Mouse (Mus musculus) liver (tissue): Measurements from ENCODE around the gene Ddn.
A peak's percentile ranks its signal among the peaks of the same experiment; 100 is the strongest.
"Not testable (repeated sequence)": the region's sequence is repeated elsewhere in the genome, so short reads cannot be mapped to it uniquely, and the experiment has no call there.

Experiments
- DNase-seq: peaks from one replicate; pipeline ENCODE4 v3.0.0-alpha.2; 2020; ENCODE audit warnings: mixed read lengths

The Ddn gene

DNA sequence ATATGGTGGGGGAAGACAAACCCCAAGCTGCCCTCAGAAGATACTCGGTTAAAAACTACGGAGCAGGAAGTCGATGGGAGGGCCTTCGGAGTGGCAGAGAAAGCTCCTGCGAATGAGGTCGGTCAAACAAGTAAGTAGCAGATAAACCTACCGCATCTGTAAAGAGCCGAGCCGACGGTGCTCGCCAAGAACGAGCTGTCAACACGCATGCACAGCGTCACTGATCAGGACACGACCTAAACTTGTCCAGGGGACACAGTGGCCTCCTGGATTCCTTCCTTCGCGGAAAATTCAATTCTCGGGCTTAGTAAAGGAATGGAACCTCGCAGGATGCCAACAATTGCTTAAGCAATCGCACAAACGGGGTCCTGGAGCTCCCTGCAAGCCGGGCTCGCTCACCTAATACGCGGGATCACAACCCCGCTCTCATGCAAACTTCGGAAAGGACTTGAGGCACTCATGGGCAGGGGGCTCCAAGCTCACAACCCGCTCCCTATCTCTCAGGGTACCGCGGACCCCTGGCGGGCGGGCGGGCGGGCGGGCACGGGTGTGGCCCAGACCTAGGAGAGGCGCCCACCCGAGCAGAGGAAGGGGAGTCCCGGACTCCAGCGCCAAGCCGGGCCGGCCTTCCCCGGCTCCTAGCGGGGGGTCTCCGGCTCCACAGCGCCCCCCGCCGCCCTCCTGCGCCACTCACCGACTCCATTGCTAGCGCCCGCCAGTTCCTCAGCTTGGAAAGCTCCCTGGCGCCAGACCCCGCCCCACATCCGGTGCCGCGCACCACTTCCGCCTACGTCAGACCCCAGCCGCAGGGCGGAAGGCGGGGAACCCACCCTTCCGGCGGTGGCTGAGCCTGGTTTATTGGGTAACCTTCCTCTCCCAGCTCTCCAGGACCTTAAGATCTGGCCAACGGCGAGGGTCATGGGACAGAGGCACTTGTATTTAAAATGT, 21.7 kb upstream of the Ddn start, which contains the start of gene Prkag1:
Gene Prkag1 (minus strand): TSS at position 786 of the 948 bp plus-strand sequence.
- DNase-seq, result peak; percentile 97

DNA sequence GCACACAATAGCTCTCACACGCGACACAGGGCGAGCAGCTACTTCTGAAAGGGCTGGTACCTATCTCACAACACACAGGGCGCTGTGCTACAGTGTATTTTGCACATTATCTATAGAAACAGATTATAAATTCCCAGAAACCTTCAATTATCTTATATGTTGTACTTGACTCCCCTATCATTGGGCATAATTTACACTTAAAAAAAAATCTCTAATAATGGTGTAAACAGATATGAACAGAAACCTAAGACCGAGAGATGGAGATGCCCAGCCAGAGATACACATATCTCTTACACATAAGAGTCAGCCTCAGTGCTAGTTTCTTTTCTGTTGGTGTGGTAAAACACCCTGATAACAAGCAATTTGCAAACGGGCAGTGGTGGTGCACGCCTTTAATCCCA, 18.3 kb upstream of the Ddn start:
- DNase-seq, result peak; percentile 67

DNA sequence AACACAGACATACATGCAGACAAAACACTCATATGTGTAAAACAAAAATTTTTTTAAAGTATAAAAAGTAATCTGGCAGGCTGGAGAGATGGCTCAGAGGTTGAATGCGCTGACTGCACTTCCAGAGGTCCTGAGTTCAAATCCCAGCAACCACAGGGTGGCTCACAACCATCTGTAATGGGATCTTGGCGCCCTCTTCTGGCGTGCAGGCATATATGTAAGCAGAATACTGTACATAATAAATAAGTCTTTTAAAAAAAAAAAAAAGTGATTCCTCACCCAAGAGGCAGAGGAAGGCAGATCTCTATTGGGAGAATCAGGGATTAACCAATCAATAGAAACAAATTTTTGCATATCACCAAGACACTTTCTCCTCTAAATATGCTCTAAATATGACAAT, 14.1 kb upstream of the Ddn start:
- no peak for DNase-seq

DNA sequence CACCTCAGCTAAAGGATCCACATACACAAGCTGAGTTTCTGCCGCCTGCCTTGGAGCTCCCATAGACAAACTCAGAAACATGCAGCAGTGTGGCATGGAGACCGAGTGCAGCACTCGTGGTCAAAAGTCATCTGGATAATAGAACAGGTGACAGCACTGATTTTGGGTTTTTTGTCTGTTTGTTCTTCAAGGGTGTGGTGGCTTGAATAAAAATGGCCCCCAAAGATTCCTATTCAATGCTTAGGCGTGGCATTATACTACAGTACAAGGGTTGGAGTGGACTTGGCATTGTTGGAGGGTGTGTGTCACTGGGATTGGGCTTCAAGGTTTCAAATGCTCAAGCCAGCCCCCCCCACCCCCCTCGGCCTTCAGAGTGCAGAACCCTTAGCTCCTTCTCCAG, 12.9 kb upstream of the Ddn start:
- DNase-seq, result no peak

DNA sequence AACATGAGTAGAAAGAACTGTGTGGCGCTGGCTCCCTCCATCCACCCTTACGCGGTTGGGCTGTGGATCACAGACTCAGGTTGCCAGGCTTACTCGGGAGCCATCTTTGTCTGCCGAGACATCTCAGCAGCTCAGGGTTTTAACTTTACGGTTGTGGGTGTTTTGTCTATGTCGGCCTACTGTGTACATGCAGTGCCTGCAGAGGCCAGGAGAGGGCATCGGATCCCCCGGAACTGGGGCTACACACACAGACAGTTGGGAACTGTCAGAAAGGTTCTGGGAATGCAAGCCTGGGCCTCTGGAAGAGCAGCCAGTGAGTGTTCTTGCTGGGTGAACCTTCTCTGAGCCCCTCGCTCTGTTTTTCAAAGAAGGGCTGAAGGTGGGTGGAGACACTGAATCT, 12.1 kb upstream of the Ddn start:
- peak; percentile 53 for DNase-seq

DNA sequence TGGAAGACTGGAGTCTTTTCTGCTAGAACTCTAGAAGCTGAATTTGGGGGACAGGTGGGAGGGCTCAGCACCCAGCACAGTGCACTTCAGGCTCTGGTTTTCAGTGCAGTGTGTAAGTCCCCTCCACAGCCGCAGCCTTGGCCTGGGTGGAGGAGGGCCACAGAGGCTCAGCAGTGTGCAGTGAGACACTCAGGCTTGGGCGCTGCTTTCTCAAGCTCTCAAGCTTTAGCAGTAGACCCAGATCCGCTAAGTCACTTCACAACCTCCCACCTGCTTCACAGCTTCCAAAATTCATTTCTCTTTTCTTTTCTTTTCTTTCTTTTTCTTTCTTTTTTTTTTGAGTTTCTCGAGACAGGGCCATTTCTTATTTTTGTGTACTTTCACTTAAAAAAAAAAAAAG, 11.6 kb upstream of the Ddn start:
- no peak for DNase-seq

DNA sequence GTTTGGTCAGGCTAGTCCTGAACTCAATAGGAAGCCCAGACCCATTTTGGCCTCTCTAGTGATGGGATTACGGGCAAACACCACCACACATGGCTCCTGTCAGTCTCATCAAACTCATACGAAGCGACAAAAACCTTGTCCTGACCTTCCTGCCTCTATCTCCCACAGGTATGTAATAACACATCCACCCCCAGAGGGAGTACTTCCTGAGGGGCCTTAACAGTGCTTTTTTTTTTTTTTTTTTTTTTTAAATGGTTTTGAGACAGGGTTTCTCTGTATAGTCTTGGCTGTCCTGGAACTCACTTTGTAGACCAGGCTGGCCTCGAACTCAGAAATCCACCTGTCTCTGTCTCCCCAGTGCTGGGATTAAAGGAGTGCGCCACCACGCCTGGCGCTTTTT, 8.9 kb upstream of the Ddn start:
- DNase-seq, result no peak

DNA sequence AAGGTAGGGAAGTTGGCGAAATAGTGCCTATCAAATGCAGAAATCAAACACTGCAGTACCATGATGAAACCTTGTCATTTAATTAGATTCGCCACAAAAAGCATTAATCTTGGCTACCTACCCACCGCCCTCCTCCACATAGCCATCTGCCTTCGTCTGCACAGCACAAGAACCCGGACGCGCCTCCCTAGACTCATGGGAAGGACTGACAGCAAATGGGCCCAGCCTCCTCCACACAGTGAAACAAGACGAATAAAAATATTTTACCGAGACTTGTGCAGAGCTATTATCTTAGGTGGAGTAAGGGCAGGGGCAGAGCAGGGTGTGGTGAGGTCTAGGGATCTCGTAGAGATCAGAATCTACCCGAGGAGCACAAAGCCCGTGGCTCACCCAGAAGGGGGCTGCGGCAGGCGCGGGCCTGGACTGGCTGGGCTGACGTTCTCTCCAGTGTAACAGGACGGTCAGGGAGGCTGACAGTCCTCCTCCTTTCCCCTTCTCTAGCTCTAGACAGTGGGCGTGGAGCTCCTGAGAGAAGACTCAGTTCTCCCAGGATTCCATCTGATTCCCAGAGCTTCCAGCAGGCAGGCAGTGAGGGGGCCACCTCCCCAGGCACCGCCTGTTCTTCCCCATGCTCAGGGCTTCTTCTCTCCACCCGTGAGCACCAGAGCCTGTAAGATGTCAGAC, 3.6 kb upstream of the Ddn start:
- DNase-seq, result no peak

DNA sequence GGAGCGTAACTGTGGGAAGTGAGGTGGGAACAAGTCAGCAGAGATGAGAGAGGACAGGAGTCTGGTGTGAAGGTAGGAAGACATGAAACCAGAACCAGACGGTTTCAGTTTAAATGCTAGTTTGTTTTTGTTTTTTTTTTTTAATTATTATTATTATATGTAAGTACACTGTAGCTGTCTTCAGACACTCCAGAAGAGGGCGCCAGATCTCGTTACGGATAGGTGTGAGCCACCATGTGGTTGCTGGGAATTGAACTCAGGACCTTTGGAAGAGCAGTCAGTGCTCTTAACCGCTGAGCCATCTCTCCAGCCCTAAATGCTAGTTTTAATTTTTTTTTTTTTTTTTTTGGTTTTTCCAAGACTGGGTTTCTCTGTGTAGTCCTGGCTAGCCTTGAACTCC, 922 bp upstream of the Ddn start:
- DNase-seq, result not testable (repeated sequence)

DNA sequence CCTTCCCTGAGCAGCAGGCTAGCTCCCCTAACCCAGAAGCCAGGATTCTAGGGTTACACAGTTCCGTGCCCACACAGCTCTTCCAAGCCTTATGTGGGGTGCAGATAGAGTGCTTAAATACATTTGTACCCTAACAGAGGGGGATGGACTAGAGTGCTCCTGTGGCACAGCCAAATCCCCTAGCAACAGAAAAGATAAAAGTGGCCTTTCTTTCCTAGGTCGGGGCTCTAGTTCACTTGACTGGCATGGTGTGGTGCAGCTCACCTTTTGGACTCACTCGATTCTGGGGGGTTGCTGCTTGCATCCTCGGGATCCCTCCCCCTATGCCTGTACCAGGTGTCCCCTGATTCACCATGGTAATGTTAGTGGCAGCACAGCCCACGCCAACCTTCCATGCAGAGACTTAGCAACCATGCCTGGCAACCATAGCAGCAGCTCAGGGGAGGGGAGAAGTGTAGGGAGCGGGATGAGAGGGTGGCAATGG, 597 bp downstream of the Ddn start:
- DNase-seq, result no peak

DNA sequence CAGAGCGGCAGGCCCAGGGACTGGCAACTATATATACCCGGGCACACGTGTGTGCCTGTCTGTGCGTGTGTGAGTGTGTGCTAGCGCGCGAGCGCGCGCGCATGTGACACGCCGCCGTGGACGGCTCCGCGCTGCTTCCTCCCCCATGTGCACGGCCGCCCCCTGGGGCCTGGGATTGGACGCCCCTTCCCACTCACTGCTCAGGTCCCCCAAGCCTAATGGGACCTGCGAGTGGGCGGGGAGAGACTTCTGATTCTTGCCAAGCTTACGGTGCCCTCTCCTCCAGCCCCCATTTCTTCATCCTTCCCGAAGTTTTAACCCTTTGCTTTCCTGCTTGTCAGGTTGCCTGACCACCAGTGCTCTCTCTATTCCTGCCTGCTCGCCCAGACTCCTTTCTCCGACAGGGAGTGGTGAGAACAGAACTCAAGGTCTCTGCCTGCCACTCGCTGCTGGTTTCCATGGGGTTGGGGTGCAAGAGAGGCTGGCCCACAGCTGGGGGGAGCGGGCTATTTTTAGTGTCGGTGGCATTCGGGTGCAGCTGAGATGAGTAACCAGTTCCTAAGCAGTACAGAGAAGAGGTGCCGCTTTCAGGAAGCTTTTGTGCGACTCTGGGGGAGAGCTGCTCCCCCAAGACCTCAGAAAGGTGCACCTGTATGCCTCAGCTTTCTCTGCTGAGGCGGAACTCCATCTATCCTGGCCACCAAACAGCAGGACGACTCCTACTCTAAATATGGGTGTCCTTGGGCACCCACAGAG, 1.2 kb downstream of the Ddn start:
- no peak for DNase-seq

DNA sequence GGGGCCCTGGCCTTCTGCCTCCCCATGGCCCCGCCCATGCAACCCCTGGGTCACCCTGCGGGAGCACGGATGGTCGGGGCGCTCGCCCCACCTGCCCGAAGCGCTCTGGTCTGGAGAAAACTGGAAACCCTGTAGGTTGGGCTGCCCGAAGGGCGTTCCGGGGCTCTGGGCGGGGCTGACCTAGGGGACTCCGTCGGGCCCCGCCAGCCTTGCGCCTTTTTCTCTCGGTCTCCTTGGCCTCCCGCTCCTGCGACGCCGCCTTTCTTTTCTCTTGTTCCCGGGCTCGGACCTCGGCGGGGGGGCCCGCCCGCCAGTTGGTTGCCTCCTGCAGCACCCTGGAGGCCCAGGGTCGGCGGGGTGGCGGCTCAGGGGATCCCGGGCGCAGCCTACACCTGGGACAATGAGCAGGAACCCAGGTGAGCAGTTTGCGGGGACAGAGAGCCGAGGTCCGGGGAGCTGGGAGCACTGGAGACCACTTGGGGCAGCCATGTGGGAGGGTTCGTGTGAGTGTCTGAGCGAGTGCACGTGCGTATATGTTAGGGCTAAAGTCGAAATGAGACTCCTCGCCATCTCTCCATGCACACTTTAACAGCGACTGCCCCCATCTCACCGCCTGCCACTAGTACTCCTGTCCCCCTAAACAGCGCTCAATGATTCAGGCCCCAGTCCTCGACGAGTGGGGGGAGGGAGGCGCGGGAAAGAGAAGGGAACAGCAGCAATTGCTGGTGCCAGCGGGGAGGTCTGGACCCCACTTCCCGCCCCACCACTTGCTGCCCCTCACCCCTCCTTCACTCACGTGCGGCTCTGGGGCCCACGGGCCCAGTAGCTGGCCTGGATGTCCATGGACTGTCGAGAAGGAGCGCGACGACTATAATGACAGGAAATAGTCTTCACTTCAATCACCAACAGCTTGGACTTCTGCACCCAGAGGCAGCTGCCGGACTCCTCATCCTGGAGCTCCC, 2.2 kb downstream of the Ddn start:
- peak; percentile 59 for DNase-seq

DNA sequence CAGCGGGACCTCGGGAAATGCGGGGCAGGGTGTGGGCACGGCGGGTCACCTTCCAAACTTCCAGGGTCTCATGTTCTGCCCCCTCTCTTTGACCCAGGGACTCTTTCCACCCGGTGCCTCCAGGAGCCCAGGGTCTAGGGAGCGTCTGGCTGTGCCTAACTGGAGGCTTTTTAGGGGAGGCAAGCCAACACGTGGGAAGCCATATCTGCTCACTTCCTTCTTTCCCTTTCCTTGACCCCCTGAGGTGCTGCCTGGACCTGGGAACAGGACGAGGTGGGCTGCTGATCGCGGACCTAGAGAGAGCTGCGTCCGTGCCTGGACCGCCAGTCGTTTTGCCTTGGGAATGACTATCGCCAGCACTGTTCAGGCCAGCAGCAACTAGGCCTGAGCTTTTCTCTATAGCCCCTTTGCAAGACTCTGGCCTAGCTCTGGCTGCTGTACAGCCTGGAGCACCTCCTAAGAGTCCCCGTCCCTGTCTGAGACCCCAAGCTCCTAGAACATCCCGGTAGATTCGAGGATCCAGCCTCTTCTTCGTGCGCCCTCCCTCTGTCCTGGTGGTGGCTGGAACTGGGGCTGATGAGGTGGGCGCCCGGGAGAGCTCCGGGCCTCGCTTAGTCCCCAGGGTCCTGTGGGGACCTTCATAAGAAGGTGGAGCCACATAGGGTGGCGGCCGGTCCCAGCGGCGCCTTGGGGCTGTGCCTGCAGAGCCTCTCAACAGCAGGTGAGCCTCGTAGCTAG, 3.0 kb downstream of the Ddn start:
- no peak for DNase-seq

DNA sequence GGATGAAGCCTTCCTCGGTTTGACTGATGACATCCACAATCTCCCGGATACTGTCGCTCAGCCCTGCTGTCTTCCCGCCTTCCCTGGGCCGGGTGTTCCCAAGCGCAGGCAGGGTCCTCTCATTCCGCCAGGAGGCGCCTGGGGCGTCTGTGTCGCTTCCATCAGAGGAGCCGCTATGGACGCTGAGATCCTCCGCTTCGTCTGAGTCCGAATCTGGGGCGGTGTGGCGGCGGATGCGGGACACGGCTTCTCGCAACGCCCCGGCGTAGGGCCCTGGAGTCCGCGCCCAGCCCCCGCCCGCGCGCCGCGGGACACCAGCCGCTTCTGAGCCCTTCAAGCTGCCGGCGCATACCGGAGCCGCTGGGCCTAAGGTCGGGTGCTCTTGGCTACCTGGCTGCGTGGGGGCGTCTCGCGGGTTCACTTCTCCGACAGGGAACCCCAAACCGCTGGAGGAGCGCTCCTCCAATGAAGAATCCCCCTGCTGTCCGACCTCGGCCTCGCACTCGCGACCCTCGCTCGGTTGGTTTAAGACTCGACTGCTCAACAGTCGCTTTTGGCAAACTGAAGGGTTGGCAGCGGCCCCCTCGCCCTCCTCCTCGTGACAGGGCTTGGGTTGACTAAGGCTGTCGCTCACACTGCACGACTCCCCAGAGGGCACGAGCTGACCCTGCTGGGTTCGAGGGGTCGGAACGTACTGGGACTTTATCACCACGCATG, 3.8 kb downstream of the Ddn start:
- DNase-seq, result peak; percentile 62

DNA sequence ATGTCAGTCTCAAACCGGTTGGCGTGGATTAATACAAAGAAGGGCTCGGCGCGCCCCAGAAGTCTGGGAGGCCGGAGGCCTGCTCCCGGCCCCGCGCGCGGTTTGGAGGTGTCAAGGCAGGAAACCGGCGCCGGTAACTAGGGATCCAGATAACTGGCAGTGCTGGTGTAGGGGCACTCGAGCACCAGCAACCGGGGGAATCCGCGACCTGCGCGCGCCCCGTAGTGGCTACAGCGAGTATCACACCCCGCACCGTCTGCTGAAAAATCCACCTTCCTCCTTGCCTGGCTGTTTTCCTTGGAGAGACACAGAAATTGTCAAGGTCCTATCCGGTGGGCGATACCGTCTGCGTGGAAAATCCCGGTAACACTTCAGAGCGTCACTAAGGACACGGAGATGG, 5.2 kb downstream of the Ddn start:
- DNase-seq, result peak; percentile 75

DNA sequence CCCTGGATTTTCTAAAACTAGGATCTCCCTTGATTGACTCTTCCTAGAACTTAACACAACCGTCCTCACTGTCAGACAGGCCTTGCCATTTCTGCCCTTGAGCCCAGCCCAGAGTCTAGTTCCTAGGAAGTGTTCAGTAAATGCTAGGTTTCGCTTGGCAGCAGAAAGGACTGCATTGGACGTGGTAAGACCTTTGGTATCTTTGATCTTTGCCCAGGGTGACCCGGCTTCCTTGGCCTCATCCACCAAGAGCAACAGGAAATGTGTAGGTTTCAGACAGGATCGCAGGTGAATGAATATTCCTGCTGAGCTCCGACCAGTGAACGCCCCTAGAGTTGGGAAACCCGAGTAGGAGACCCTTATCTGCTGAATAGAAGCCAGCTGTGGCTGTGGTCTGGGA, 6.4 kb downstream of the Ddn start:
- no peak for DNase-seq

DNA sequence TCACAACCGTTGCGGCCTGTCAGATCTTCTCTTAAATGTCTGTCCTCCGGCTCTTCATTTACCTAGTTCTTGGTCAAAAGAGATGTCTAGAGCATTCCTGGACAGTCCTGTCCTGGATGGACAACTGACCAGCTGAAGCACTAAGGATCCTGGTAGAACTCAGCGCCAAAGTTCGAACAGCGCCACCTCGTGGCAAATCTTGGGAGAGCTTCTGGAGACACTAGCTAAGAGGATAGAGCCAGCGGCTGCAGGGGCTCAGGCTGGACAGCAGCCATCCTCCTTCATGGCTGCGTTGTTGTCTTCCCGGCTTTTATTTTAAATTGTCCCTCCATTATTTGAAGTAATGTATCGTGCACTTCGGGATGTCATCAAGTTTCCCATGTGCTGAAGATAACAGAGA, 9.9 kb downstream of the Ddn start:
- peak; percentile 78 for DNase-seq

DNA sequence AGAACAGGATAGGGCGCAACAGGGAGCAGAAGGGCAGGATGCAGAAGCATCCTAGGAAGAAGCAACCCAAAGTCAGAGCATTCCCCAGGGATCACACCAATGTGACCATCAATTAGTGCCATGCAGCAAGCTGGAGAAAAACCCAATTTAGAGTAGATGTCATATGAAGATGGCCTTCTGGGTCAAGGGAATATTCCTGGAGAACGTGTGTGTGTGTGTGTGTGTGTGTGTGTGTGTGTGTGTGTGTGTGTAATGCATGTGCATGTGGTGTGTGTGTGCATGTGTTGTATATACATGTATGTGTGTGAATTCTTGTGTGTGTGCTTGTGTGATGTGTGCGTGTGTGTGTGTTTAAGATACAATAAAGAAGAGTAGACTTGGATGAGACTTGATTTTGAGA, 10.4 kb downstream of the Ddn start:
- DNase-seq, result no peak

DNA sequence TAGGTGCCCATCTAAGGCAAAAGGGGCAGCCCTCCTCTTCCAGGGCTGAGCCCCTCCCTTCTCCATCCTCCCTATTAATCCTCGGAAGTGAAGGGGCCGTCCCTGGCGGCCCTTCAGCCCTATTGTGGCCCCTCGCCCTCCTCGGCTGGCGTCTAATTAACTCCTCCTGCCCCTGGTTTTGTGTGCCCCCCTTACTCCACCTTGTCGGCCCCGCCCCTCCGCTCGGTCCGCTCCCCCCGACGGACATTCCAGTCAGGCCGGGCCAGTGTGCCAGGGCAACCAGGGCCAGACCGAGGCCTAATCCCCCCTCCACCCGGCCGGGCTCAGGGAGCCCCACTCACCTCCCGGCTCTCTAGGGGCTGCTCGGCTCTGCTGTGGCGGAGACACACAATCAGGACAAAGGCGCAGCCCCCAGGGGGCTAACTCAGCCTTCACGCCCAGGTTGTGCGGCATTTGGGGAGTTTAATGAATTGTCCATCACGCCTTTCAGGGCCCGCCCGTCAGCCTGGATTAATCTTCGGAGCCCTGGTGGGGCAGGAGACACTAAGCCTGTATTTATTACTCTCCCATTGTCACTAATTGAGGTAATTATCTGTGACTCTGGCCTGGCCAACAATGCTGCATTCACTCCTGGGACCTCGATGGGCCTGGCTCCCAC, 11.3 kb downstream of the Ddn start:
- no peak for DNase-seq
